Mouse (Mus musculus) hindbrain, embryonic 11.5 days (tissue): ENCODE measurements around the gene Mkrn3. TPM values are rescaled to one million over a fixed set of nuclear protein-coding genes. Genes with fewer than 3 reads are reported as not detected.

Source experiments
- ATAC-seq: fragments of 200-750 bp; cut with Nextera tagmentation; 2 replicates; pipeline ENCODE4 v1.8.0; 2017; ENCODE audit warnings: mild to moderate bottlenecking, moderate TSS enrichment, moderate library complexity; ENCODE audit not compliant: low FRiP score
- DNase-seq: peaks from one replicate; pipeline ENCODE4 v3.0.0-alpha.2; 2015; ENCODE audit warnings: low spot score
- H3K27ac ChIP-seq: fragments of 300-500 bp; sonication (generic); 2 replicates; pipeline ENCODE4 v1.5.1; 2014; ENCODE audit warnings: mild to moderate bottlenecking, low read depth, low read length
- H3K27me3 ChIP-seq: fragments of 300-500 bp; sonication (generic); 2 replicates; pipeline ENCODE4 v1.6.1; 2014; ENCODE audit warnings: mild to moderate bottlenecking, low read length, moderate library complexity, mixed read lengths; ENCODE audit not compliant: control insufficient read depth, insufficient read depth
- H3K36me3 ChIP-seq: fragments of 300-500 bp; sonication (generic); 2 replicates; pipeline ENCODE4 v1.6.1; 2014; ENCODE audit warnings: mild to moderate bottlenecking, low read length, moderate library complexity, mixed read lengths; ENCODE audit not compliant: control insufficient read depth, insufficient read depth
- H3K4me1 ChIP-seq: fragments of 300-500 bp; sonication (generic); replicated peaks from 2 replicates; pipeline ENCODE4 v1.6.1; 2014; ENCODE audit warnings: low read length, mixed read lengths; ENCODE audit not compliant: control insufficient read depth, insufficient read depth
- H3K4me2 ChIP-seq: fragments of 300-500 bp; sonication (generic); replicated peaks from 2 replicates; pipeline ENCODE4 v1.6.1; 2014; ENCODE audit warnings: mild to moderate bottlenecking, low read depth, low read length
- H3K4me3 ChIP-seq: fragments of 300-500 bp; sonication (generic); 2 replicates; pipeline ENCODE4 v1.5.1; 2014; ENCODE audit warnings: low read depth, low read length
- H3K9ac ChIP-seq: fragments of 300-500 bp; sonication (generic); 2 replicates; pipeline ENCODE4 v1.6.1; 2014; ENCODE audit warnings: low read depth, low read length
- H3K9me3 ChIP-seq: fragments of 300-500 bp; sonication (generic); 2 replicates; pipeline ENCODE4 v1.6.1; 2016; ENCODE audit warnings: low read length; ENCODE audit not compliant: control insufficient read depth
- WGBS: fragments of 180-500 bp; shearing (Covaris S2); extraction: QIAGEN DNeasy Blood & Tissue Kit; methylation state at CpG from one replicate; pipeline ENCODE4 v1.1.7; 2014; 5-methylcytosine and 5-hydroxymethylcytosine counted together
- polyA plus RNA-seq: library from polyadenylated mRNA; unstranded; fragments of >200 nt; fragmentation: Nextera tagmentation; extraction: Ambion mirVana; gene quantifications from 2 replicates; pipeline ENCODE4 v1.2.1, GENCODE M21; 2014

The Mkrn3 gene
- polyA plus RNA-seq, 1 experiment from 2014 or later: 16.6 TPM

DNA sequence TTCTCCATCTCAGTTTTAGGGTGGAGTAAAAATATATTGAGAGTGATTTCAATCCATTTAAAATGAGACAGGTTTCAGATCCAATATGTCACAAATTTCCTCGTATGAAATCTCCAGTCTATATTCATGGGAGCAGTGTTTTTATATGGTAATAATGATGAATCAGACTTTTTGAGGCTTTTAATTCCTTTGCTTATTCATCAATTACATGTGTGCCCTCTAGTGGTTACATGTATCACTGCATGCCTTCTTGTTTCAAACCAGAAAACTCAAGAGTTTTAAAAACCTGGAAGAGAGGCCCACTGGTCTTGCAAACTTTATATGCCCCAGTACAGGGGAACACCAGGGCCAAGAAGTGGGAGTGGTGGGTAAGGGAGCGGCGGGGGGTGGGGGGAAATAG lies 13.3 kb upstream of the Mkrn3 start:
- Histone ChIP-seq H3K9me3 (no peaks in the 10 kb centered on the region), H3K27ac (no peak overlapping the region), H3K27me3 (no peaks in the 10 kb centered on the region), H3K4me3 (no peak overlapping the region), H3K4me2 (no peak overlapping the region), H3K36me3 (no peaks in the 10 kb centered on the region), H3K9ac (no peak overlapping the region), H3K4me1 (no peaks in the 10 kb centered on the region)
- DNase-seq (no peak), ATAC-seq (no peak)
- 20% methylated on average over 3 of the region's 3 CpGs for WGBS

DNA sequence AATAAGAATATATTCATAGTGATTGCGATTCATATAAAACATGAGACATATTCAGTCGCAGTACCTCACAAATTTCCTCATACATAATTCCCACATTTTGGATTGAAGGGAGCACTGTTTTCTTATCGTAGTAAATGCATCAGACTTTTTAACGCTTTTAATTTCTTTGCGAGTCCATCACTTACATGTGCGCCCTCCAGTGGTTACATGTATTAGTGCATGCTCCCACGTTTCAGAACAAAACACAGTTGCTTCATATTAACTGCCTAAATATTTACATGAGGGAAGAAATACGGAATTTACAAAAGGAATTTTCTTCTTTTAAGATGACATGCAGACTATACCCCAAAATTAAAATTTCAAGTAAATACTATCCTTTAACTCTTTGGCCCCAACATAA lies 8.4 kb upstream of the Mkrn3 start:
- no peaks in the 10 kb centered on the region for H3K9me3 ChIP-seq
- H3K27ac ChIP-seq: no peak overlapping the region
- no peak overlapping the region; the same call in 1 of the 2 replicates for H3K4me2 ChIP-seq
- ATAC-seq: no peak
- peak; percentile 64 for DNase-seq
- WGBS: 20% methylated on average over 8 of the region's 8 CpGs
- no peaks in the 10 kb centered on the region for H3K27me3 ChIP-seq
- H3K36me3 ChIP-seq: no peaks in the 10 kb centered on the region
- no peaks in the 10 kb centered on the region for H3K4me1 ChIP-seq
- no peak overlapping the region for H3K4me3 ChIP-seq
- H3K9ac ChIP-seq: no peak overlapping the region

DNA sequence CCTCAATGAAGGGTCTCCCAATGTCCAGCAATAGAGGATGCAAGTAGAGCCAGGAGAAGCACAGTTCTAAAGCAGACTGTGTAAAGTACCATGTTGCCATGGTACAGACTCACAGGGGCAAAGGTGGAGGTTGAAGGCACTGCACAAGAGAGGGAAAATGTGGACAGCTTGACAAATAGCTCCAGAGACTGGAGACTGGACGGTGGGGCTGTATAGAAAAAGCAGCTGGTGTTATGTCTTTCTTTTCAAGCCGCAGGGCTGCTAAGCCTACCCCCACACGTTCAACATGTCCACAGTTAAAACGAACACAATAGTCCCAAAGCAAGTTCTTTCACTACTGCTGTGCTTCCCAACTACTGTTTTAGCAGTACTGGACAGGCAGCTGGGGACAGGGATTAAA lies 3.3 kb upstream of the Mkrn3 start:
- H3K9ac ChIP-seq: no peak overlapping the region
- WGBS: 42% methylated on average over 4 of the region's 4 CpGs

DNA sequence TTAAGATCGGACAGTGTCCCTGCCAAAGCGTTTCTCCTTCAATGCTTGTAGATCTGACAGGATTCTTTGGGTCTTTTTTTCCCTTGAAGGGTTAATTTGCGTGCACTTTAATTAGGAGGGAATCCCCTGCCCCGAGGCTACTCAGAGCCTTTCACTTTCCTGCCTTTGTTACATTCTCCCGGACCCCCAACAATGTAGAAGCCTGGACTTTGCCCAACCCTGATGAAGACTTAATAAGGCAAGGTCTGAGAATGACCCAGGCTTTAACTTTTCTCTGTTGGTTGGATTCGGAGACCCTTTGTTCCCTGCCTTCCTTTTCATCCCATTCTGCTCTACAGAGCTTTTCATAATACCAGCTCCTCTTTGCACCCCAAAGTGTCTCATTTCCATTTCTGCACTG lies 627 bp upstream of the Mkrn3 start:
- ATAC-seq: peak; percentile 45; the same call in 1 of the 2 replicates
- no peaks in the 10 kb centered on the region for H3K4me1 ChIP-seq
- H3K9ac ChIP-seq: peak overlapping the region; percentile 49; the same call in 1 of the 2 replicates
- peak overlapping the region; percentile 95 for H3K27ac ChIP-seq
- H3K4me2 ChIP-seq: peak overlapping the region; percentile 25
- no peaks in the 10 kb centered on the region for H3K36me3 ChIP-seq
- peak; percentile 67 for DNase-seq
- peak overlapping the region; percentile 69 for H3K4me3 ChIP-seq
- H3K27me3 ChIP-seq: no peaks in the 10 kb centered on the region
- no peaks in the 10 kb centered on the region for H3K9me3 ChIP-seq
- 49% methylated on average over 6 of the region's 6 CpGs for WGBS

More for the DNA sequence above, 3.3 kb upstream of the Mkrn3 start:
- peak overlapping the region; percentile 70; the same call in 1 of the 2 replicates for H3K27ac ChIP-seq
- H3K4me2 ChIP-seq: peak overlapping the region; percentile 14; the same call in 1 of the 2 replicates
- no peaks in the 10 kb centered on the region for H3K27me3 ChIP-seq
- H3K4me3 ChIP-seq: peak overlapping the region; percentile 23
- ATAC-seq: peak; percentile 84
- peak; percentile 58 for DNase-seq
- H3K9me3 ChIP-seq: no peaks in the 10 kb centered on the region
- no peaks in the 10 kb centered on the region for H3K4me1 ChIP-seq
- no peaks in the 10 kb centered on the region for H3K36me3 ChIP-seq

DNA sequence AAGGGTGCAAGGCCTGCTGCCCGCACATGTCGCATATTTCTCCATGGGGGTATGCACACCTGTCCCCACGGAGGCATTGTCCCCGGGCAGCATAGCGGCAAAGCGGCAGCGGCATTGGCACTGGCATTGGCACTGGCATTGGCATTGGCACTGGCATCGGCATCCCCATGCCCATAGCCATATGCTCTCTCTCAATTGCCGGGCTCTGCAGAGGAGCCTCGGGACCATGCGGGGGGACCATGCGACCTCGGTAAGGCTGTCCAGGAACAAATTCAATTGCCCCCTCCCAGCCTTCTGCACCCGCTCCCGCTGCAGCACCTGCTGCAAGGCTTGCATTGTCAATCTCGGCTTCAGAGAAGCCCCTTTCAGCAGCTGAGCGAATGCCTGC lies 840 bp downstream of the Mkrn3 start:
- H3K36me3 ChIP-seq: no peaks in the 10 kb centered on the region
- H3K9me3 ChIP-seq: no peaks in the 10 kb centered on the region
- no peak for DNase-seq
- H3K9ac ChIP-seq: peak overlapping the region; percentile 80
- peak overlapping the region; percentile 69 for H3K4me3 ChIP-seq
- no peaks in the 10 kb centered on the region for H3K4me1 ChIP-seq
- peak overlapping the region; percentile 58 for H3K4me2 ChIP-seq
- WGBS: 53% methylated on average over 17 of the region's 17 CpGs
- peak overlapping the region; percentile 95 for H3K27ac ChIP-seq
- no peak for ATAC-seq
- no peaks in the 10 kb centered on the region for H3K27me3 ChIP-seq

DNA sequence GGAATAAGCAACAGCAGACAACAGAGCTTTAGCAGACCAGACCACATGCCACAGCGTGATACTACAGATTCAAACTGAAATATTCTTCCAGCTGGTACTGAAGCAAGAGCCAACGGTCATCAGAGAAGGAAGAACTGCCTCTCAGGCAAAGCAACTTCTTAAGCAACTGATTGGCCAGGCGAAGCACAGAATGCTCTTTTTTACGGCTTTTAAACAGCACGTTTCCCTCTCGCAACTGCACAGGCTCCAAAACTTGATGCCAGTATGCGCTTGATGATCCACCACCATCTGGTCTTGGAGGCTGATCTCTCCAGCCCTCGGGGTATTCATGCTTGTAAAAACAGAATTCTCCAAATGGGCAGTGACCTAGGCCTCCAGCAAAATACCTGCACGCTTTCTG lies 1.6 kb downstream of the Mkrn3 start:
- H3K4me2 ChIP-seq: peak overlapping the region; percentile 58
- H3K9me3 ChIP-seq: no peaks in the 10 kb centered on the region
- no peaks in the 10 kb centered on the region for H3K36me3 ChIP-seq
- DNase-seq (peak; percentile 21), ATAC-seq (no peak)
- H3K4me1 ChIP-seq: no peaks in the 10 kb centered on the region
- H3K27ac ChIP-seq: peak overlapping the region; percentile 95
- H3K4me3 ChIP-seq: peak overlapping the region; percentile 69
- peak overlapping the region; percentile 80 for H3K9ac ChIP-seq
- whole genome bisulfite sequencing: 62% methylated on average over 9 of the region's 9 CpGs
- no peaks in the 10 kb centered on the region for H3K27me3 ChIP-seq

DNA sequence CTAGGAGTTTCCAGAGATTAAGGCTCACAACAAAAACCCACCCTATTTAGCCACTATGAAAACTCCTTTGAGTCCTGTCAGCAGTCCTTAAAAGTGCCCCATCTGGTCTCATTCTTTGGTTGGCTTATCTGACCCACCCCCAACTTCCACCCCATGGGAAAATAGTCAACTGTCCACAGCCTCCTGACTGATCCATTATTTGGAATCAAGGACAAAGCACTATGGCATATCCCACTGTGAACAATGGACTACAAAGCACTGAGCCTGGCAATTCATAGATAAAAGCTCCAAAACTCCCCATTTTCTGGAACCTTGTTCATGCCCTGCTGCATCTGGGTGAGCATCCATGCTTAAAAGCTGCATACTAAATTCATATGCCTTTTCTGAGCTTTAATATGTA lies 3.8 kb downstream of the Mkrn3 start:
- Histone ChIP-seq H3K27me3 (no peaks in the 10 kb centered on the region), H3K9me3 (no peaks in the 10 kb centered on the region), H3K36me3 (no peaks in the 10 kb centered on the region), H3K4me2 (peak overlapping the region; percentile 19), H3K9ac (peak overlapping the region; percentile 37; the same call in 1 of the 2 replicates), H3K4me3 (peak overlapping the region; percentile 16; the same call in 1 of the 2 replicates), H3K27ac (peak overlapping the region; percentile 89), H3K4me1 (no peaks in the 10 kb centered on the region)
- peak; percentile 64 for DNase-seq
- peak; percentile 70 for ATAC-seq

DNA sequence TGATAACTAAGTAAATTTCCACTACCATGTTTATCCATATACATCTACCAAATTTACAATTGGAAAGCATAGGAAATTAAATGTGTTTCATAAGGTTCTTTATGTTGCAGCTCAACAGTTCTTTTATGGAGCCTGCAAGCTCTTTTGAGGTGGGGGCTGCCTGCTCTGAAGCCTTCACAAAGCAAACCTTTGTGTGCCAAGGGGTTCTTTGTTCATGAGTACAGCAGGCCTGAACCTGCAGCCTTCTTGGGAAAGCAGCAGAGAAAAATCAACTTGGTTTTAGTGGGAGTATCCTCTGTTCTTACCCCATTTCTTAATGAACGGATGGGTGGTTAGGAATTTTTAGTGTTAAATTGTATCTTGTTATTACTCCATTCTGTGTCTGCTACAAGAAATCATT lies 4.7 kb downstream of the Mkrn3 start:
- ATAC-seq: no peak

DNA sequence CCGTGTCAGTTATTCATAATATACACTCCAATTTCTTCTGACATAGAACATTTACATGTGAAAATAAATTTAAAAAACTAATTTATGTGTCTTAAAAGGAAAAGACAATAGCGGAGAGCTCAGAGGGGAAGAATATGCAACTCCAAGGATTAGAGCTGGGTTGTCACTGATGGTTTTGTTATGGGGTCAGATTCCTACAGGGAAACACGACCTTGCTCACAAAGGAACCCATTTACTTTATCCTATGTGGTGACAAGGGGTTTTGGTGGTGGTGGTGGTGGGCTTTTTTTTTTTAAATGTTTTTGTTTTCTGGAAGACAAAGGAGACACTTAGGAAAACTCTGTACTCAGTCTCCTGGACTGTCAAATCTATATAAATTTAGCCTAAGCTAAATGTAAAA lies 12.1 kb downstream of the Mkrn3 start:
- Histone ChIP-seq H3K9me3 (no peaks in the 10 kb centered on the region), H3K4me1 (0 out of 2 replicates have a peak, but pooled peaks cover 2% of the 10 kb centered on the region), H3K36me3 (no peaks in the 10 kb centered on the region), H3K4me3 (no peak overlapping the region), H3K9ac (no peak overlapping the region), H3K27me3 (no peaks in the 10 kb centered on the region), H3K27ac (no peak overlapping the region), H3K4me2 (no peak overlapping the region)
- ATAC-seq: no peak
- 35% methylated on average over 3 of the region's 3 CpGs for WGBS
- DNase-seq: peak; percentile 26

More for the DNA sequence above, 4.7 kb downstream of the Mkrn3 start:
- WGBS: 42% methylated on average over 1 of the region's 1 CpGs
- H3K27me3 ChIP-seq: no peaks in the 10 kb centered on the region
- no peak overlapping the region for H3K4me3 ChIP-seq
- 0 out of 2 replicates have a peak, but pooled peaks cover 2% of the 10 kb centered on the region for H3K4me1 ChIP-seq
- H3K4me2 ChIP-seq: no peak overlapping the region
- H3K36me3 ChIP-seq: no peaks in the 10 kb centered on the region
- no peaks in the 10 kb centered on the region for H3K9me3 ChIP-seq
- H3K9ac ChIP-seq: peak overlapping the region; percentile 2; the same call in 1 of the 2 replicates
- DNase-seq: peak; percentile 47
- peak overlapping the region; percentile 73 for H3K27ac ChIP-seq
